Mouse (Mus musculus) C2C12 (cell line): ENCODE measurements around the gene Slc10a7. TPM values are rescaled to one million over a fixed set of nuclear protein-coding genes. Genes with fewer than 3 reads are reported as not detected.
A peak's percentile ranks its signal among the peaks of the same experiment; 100 is the strongest.

Source experiments
- H3K27me3 ChIP-seq: one replicate; pipeline ENCODE4 v1.6.1; 2011; ENCODE audit not compliant: control insufficient read depth, insufficient read depth, insufficient read length
- H3K36me3 ChIP-seq: one replicate; pipeline ENCODE4 v1.6.1; 2011; ENCODE audit not compliant: control insufficient read depth, insufficient read depth
- H3K4me3 ChIP-seq: one replicate; pipeline ENCODE4 v1.5.1; 2011; ENCODE audit warnings: mild to moderate bottlenecking, control low read depth; ENCODE audit not compliant: poor library complexity, insufficient read depth, severe bottlenecking
- H3K79me2 ChIP-seq: one replicate; pipeline ENCODE4 v1.6.1; 2011; ENCODE audit not compliant: control insufficient read depth, insufficient read depth
- H3K79me3 ChIP-seq: one replicate; pipeline ENCODE4 v1.6.1; 2011; ENCODE audit warnings: low read depth, control low read depth
- H3ac ChIP-seq: one replicate; pipeline ENCODE3; 2011; ENCODE audit warnings: low read depth; ENCODE audit not compliant: control insufficient read depth, insufficient read length
- CEBPB ChIP-seq: IDR thresholded peaks from one replicate; pipeline ENCODE4 v1.6.1; 2011; ENCODE audit warnings: low read depth, mild to moderate bottlenecking, control low read depth, moderate library complexity
- CTCF ChIP-seq: IDR thresholded peaks from one replicate; pipeline ENCODE4 v1.5.1; 2011; ENCODE audit not compliant: control insufficient read depth, insufficient read depth, insufficient read length
- FOSL1 ChIP-seq: IDR thresholded peaks from one replicate; pipeline ENCODE4 v1.8.0; 2011; ENCODE audit warnings: mild to moderate bottlenecking, low read length; ENCODE audit not compliant: poor library complexity, insufficient read depth, severe bottlenecking
- MAX ChIP-seq: IDR thresholded peaks from one replicate; pipeline ENCODE4 v1.6.1; 2011; ENCODE audit warnings: mild to moderate bottlenecking, control low read depth
- MYOD1 ChIP-seq: IDR thresholded peaks from one replicate; pipeline ENCODE4 v1.6.1; 2011; ENCODE audit warnings: low read depth; ENCODE audit not compliant: control insufficient read depth, insufficient read length
- MYOG ChIP-seq: IDR thresholded peaks from one replicate; pipeline ENCODE4 v1.6.1; 2011; ENCODE audit not compliant: control insufficient read depth, insufficient read length; ENCODE audit errors: extremely low read depth
- USF1 ChIP-seq: IDR thresholded peaks from one replicate; pipeline ENCODE4 v1.6.1; 2011; ENCODE audit warnings: low read depth, mild to moderate bottlenecking, control low read depth, moderate library complexity
- polyA plus RNA-seq: library from polyadenylated mRNA; unstranded; fragments of >200 nt; fragmentation: generic; extraction: Trizol; gene quantifications from one replicate; pipeline ENCODE4 v1.2.1, GENCODE M21; 2012; ENCODE audit warnings: missing spikeins

Slc10a7 gene
- polyA plus RNA-seq, 1 experiment: 7.5 TPM

DNA sequence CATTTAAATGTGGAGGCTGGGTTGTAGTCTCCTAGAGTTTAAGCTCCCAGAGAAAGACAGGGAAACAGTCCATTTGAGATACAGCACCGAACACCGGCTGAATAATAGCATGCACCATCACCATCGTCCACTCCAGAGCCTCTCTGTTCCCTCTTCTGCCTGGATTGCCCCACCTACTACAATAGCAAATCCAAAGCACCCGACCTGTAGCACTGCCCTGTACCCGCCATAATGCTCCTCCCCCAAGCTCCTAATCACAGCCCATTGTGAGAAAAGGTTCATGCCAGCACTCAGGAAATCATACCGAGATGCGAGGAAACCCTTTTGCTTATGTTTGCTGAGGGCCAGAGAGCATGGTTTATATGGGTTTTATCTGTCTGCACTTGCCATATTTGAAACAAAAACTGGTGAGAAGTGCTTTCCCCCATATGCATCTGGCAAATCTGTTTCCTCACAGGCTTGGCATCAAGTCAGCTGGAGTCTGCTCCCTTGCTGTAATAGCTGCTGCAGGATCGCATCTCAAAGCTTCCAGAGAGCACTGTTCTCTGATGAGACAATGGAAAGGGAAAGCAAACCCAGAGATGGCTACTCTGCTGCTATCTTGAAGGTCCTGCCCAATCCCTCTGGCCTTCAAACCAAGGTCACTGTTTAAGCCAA lies 138.0 kb downstream of the Slc10a7 start:
- Histone ChIP-seq H3ac (no peak overlapping the region), H3K79me3 (no peaks in the 10 kb centered on the region), H3K36me3 (no peaks in the 10 kb centered on the region), H3K27me3 (no peaks in the 10 kb centered on the region), H3K79me2 (no peaks in the 10 kb centered on the region), H3K4me3 (no peak overlapping the region)
- TF ChIP-seq MYOG: no peak
- TF ChIP-seq MYOD1: no peak
- TF ChIP-seq CTCF: no peak

GRCm38 (mm10) chr8:78647846-78648245 lies 138.7 kb downstream of the Slc10a7 start:
- Histone ChIP-seq H3K79me3 (no peaks in the 10 kb centered on the region), H3K27me3 (no peaks in the 10 kb centered on the region), H3K4me3 (no peak overlapping the region), H3K79me2 (no peaks in the 10 kb centered on the region), H3ac (no peak overlapping the region), H3K36me3 (no peaks in the 10 kb centered on the region)
- no peak for TF ChIP-seq MAX
- no peak for TF ChIP-seq CTCF
- no peak for TF ChIP-seq FOSL1
- no peak for TF ChIP-seq USF1
- TF ChIP-seq MYOG: no peak
- TF ChIP-seq CEBPB: no peak
- TF ChIP-seq MYOD1: no peak

DNA sequence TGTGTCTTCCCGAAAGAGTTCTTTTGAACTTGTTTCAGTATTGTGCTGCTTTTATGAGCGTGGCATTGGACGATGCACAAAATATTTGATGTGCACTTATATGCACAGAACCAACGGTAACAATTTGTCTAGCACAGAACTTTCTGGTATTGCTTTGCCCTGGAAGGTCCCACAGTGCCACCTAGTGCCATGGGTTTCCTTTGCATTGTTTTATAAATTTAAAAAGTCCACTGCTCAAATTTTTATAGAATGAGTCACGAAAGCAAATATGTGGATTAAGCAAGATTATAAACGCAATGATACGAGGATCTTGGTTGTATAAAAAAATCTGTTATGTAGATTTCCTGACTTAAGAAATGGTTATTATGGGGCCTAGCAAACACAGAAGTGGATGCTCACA lies 139.8 kb downstream of the Slc10a7 start:
- TF ChIP-seq FOSL1: peak; percentile 14
- TF ChIP-seq CEBPB: peak; percentile 90
- no peak for TF ChIP-seq MYOD1
- Histone ChIP-seq H3K79me2 (no peaks in the 10 kb centered on the region), H3K4me3 (no peak overlapping the region), H3ac (no peak overlapping the region), H3K27me3 (no peaks in the 10 kb centered on the region), H3K36me3 (no peaks in the 10 kb centered on the region), H3K79me3 (no peaks in the 10 kb centered on the region)

DNA sequence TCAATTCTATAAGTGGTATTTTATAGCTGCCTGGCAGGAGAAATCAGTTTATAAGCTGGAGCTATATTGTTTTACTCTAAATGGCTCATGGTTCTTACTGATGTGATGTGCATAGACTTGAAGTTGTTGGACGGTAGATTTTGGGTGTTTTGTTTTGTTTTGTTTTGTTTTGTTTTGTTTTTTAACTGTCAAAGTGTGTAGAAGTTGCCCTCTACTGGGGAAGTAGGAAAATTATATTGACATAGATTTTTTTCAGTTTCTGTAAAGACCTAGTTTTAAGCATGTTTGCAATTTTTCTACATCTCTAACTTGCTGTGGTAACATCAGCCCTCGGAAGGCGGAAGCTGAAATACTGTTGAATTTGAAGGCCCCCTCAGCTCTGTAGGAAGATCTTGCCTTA lies 142.5 kb downstream of the Slc10a7 start:
- Histone ChIP-seq H3K36me3 (no peaks in the 10 kb centered on the region), H3K4me3 (no peak overlapping the region), H3K27me3 (no peaks in the 10 kb centered on the region), H3ac (no peak overlapping the region), H3K79me2 (no peaks in the 10 kb centered on the region), H3K79me3 (no peaks in the 10 kb centered on the region)
- TF ChIP-seq USF1 (no peak), CEBPB (no peak)

DNA sequence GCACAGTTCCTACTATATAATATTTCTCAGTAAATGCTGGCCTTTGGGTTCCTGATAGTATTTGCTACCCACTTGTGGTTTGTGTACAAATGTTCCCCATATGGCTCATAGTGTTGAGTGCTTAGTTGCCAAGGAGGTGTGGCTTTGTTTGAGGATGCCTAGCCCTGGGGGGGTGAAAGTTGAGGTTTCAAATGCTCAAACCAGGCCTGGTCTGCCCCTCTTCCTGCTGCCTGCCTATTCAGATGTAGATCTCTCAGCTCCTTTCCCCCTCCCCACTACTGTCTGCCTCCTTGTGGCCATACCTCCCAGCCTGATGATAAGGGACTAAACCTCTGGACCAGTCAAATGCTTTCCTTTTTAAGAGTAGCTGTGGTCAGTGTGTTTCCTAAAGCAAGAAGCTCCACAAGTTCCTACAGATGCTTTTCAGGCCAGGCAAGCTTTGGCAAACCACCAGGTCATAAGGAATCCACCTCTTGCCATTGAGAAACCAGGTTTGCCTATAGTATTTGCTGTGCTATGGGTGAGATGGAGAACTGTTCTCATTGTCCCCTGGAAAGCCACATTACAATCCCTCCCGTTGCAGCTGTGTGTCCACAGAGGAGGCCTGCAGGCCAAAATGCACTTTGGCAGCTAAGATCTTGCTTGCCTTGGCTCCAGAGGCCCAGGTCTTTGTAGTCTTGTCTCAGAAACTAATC lies 146.4 kb downstream of the Slc10a7 start:
- H3K79me2 ChIP-seq: no peaks in the 10 kb centered on the region
- TF ChIP-seq USF1: no peak
- TF ChIP-seq CEBPB: no peak
- TF ChIP-seq MYOD1: no peak
- no peak for TF ChIP-seq MYOG
- no peak for TF ChIP-seq MAX
- TF ChIP-seq CTCF: no peak
- no peak for TF ChIP-seq FOSL1
- H3ac ChIP-seq: no peak overlapping the region
- no peak overlapping the region for H3K4me3 ChIP-seq
- H3K36me3 ChIP-seq: no peaks in the 10 kb centered on the region
- no peaks in the 10 kb centered on the region for H3K27me3 ChIP-seq
- H3K79me3 ChIP-seq: no peaks in the 10 kb centered on the region

DNA sequence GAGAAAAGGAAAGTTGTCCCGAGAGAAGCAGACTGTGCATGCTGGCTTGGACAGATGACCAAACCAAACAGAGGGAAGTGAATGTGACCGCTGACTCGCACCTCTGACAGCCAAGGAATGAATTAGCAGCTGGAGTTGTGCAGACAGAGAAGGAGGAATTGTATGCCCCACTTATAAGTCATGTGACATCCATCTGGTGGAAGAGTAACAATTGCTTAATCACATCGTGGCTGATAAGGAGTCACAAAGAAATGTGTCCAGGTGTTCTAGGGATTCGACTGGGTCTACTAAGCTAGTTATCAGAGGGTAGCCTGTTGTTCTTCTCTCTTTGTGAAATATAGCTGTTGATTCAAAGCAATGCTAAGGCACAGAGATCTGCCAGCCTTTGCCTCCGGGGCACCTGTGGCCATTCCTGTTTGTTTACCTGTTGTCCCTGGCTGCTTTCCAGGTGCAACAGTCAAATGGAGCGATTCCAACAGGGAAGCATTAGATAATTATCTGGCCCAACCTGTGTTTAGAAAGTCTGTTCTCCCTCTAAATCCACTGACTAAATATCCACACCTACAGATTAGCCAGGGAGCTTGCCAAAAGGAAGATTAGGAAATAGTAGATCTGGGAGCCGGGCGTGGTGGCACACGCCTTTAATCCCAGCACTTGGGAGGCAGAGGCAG lies 147.7 kb downstream of the Slc10a7 start:
- TF ChIP-seq CEBPB (peak; percentile 83), USF1 (peak; percentile 67), MYOD1 (peak; percentile 67), MAX (no peak)
- Histone ChIP-seq H3K27me3 (no peaks in the 10 kb centered on the region), H3K36me3 (no peaks in the 10 kb centered on the region), H3K79me3 (no peaks in the 10 kb centered on the region), H3K79me2 (no peaks in the 10 kb centered on the region), H3K4me3 (no peak overlapping the region), H3ac (no peak overlapping the region)
